Mouse (Mus musculus) hindbrain, embryonic 15.5 days (tissue): ENCODE results near the gene Mrps30. TPM values are rescaled to one million over a fixed set of nuclear protein-coding genes. Genes with fewer than 3 reads are reported as not detected.
"Not testable (repeated sequence)": the region's sequence is repeated elsewhere in the genome, so short reads cannot be mapped to it uniquely, and the experiment has no call there.

Experiments used
- ATAC-seq: fragments of 200-750 bp; cut with Nextera tagmentation; 2 replicates; pipeline ENCODE4 v1.8.0; 2017; ENCODE audit warnings: low read depth, moderate number of reproducible peaks, moderate TSS enrichment; ENCODE audit not compliant: low FRiP score
- H3K27ac ChIP-seq: fragments of 300-500 bp; sonication (generic); replicated peaks from 2 replicates; pipeline ENCODE4 v1.5.1; 2015; ENCODE audit warnings: mild to moderate bottlenecking, inconsistent platforms
- H3K27me3 ChIP-seq: fragments of 300-500 bp; sonication (generic); 2 replicates; pipeline ENCODE4 v1.6.1; 2015; ENCODE audit warnings: control low read depth, inconsistent platforms
- H3K36me3 ChIP-seq: fragments of 300-500 bp; sonication (generic); 2 replicates; pipeline ENCODE4 v1.6.1; 2015; ENCODE audit warnings: control low read depth, inconsistent platforms
- H3K4me1 ChIP-seq: fragments of 300-500 bp; sonication (generic); replicated peaks from 2 replicates; pipeline ENCODE4 v1.6.1; 2015; ENCODE audit warnings: control low read depth, inconsistent platforms
- H3K4me2 ChIP-seq: fragments of 300-500 bp; sonication (generic); 2 replicates; pipeline ENCODE4 v1.6.1; 2015; ENCODE audit warnings: moderate library complexity, mild to moderate bottlenecking, inconsistent platforms
- H3K4me3 ChIP-seq: fragments of 300-500 bp; sonication (generic); 2 replicates; pipeline ENCODE4 v1.5.1; 2015; ENCODE audit warnings: mild to moderate bottlenecking, inconsistent platforms
- H3K9ac ChIP-seq: fragments of 300-500 bp; sonication (generic); 2 replicates; pipeline ENCODE4 v1.6.1; 2015; ENCODE audit warnings: inconsistent platforms
- H3K9me3 ChIP-seq: fragments of 300-500 bp; sonication (generic); 2 replicates; pipeline ENCODE4 v1.6.1; 2016; ENCODE audit warnings: control low read depth, inconsistent platforms
- WGBS: fragments of 180-500 bp; shearing (Covaris S2); methylation state at CpG from one replicate; pipeline ENCODE4 v1.1.7; 2015; 5-methylcytosine and 5-hydroxymethylcytosine counted together
- polyA plus RNA-seq: library from polyadenylated mRNA; unstranded; fragments of >200 nt; fragmentation: Nextera tagmentation; extraction: Ambion mirVana; gene quantifications from 2 replicates; pipeline ENCODE4 v1.2.1, GENCODE M21; 2015

Mrps30 gene
- 25.2 and 25.3 TPM in 2 replicates for polyA plus RNA-seq

- Histone ChIP-seq H3K4me3 (peak within 1 kb of the TSS; percentile 85), H3K4me1 (peaks cover 10% of the 10 kb centered on the region), H3K9me3 (no peaks in the 10 kb centered on the region), H3K4me2 (peak within 1 kb of the TSS; percentile 59), H3K9ac (peak within 1 kb of the TSS; percentile 79), H3K27ac (peak within 1 kb of the TSS; percentile 84), H3K27me3 (no peaks in the 10 kb centered on the region), H3K36me3 (peaks cover 30% of the 10 kb centered on the region)
- WGBS, result under 1% methylated on average over 93 of the region's 93 CpGs
- peak; percentile 98 for ATAC-seq
Observed at GRCm38 (mm10) chr13:118386511-118387447, at the start of gene Mrps30, which contains the start of gene B430218F22Rik. TSS of gene Mrps30 (minus strand) at chr13:118387252. TSS of gene B430218F22Rik (plus strand) at chr13:118386630.

GRCm38 (mm10) chr13:118420847-118421246, 33.8 kb upstream of the Mrps30 start:
- H3K4me2 ChIP-seq, result no peak overlapping the region
- H3K4me1 ChIP-seq, result no peaks in the 10 kb centered on the region
- WGBS, result 95% methylated on average over 1 of the region's 1 CpGs
- H3K27ac ChIP-seq, result no peak overlapping the region
- no peaks in the 10 kb centered on the region for H3K9me3 ChIP-seq
- ATAC-seq, result no peak
- H3K27me3 ChIP-seq, result no peaks in the 10 kb centered on the region
- H3K9ac ChIP-seq, result no peak overlapping the region
- no peak overlapping the region for H3K4me3 ChIP-seq
- no peaks in the 10 kb centered on the region for H3K36me3 ChIP-seq

DNA sequence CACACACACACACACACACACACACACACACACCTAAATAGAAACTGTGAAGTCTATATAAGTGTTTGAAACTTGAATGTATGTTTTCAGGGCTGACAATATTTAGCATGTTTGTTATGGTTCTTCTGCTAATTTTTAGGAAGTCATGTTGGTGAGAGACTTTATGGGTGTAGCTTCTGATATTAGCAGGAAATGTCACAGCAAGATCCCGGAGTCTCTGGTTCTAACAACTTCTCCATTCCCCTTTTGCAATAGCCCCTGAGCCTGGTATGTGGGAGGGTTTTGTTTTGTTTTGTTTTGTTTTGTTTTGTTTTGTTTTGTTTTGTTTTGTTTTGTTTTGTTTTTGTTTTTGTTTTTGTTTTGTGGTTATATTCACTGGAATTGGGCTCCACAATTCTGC, 33.4 kb upstream of the Mrps30 start:
- 93% methylated on average over 1 of the region's 1 CpGs for WGBS
- H3K4me3 ChIP-seq, result no peak overlapping the region
- no peak overlapping the region for H3K9ac ChIP-seq
- no peaks in the 10 kb centered on the region for H3K9me3 ChIP-seq
- H3K27ac ChIP-seq, result no peak overlapping the region
- no peaks in the 10 kb centered on the region for H3K36me3 ChIP-seq
- H3K4me2 ChIP-seq, result no peak overlapping the region
- no peaks in the 10 kb centered on the region for H3K27me3 ChIP-seq
- ATAC-seq, result no peak
- H3K4me1 ChIP-seq, result no peaks in the 10 kb centered on the region

DNA sequence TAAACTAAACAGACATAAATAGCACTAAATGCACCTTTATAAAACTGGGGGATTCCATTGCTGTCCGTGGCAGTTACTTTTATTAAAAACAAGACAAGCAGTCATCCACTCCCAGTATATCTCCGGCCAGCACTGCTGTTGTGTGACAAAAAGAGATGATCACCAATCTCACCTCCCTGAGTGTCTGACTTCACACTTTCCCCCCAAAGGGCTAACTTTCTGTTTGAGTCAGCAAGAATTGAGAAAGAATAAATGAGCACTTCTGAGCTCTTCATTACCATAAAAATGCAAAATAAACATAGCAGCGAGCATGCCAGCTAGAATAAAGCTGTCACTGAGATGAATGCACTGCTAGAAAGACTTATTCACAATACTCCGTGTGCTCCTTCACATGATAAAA, 31.1 kb upstream of the Mrps30 start:
- H3K27ac ChIP-seq, result no peak overlapping the region
- WGBS, result 25% methylated on average over 4 of the region's 4 CpGs
- no peak overlapping the region for H3K4me3 ChIP-seq
- H3K27me3 ChIP-seq, result no peaks in the 10 kb centered on the region
- no peaks in the 10 kb centered on the region for H3K4me1 ChIP-seq
- H3K36me3 ChIP-seq, result no peaks in the 10 kb centered on the region
- H3K4me2 ChIP-seq, result no peak overlapping the region
- H3K9ac ChIP-seq, result no peak overlapping the region
- no peaks in the 10 kb centered on the region for H3K9me3 ChIP-seq
- no peak for ATAC-seq

DNA sequence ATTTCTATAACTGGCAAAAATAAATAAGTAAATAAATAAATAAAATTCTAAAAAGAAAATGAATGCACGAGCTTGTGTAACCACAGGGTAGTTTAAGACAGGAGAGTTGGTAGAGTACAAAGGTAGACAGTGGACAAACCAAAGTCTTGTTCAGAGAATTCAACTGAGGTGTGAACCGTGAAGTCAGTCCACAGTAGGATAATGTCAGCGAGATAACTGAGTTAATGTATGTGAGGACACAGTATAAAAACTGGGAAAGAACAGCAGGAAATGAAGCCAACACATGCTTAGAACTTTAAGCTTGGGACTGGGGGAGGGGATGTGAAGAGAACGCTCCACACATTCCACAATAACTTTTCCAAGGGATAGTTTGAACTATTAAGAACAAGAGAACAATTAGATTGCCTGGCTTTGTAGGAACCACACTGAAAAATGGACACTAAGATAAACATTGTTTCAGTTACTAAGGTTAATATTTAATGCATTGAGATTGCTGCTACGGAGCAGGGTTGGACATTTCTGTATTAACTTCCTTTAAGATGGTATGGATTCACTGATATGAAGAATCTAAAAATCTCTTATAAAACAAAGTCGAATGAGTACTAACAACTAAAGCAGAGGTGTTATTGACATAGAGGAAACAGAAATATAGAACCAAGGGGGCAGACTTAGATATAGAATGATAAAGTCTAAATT, 24.4 kb upstream of the Mrps30 start:
- H3K4me1 ChIP-seq, result no peaks in the 10 kb centered on the region
- H3K4me3 ChIP-seq, result no peak overlapping the region
- no peak overlapping the region for H3K4me2 ChIP-seq
- H3K9ac ChIP-seq, result no peak overlapping the region
- WGBS, result 81% methylated on average over 6 of the region's 6 CpGs
- H3K9me3 ChIP-seq, result no peaks in the 10 kb centered on the region
- no peaks in the 10 kb centered on the region for H3K36me3 ChIP-seq
- ATAC-seq, result no peak
- no peak overlapping the region for H3K27ac ChIP-seq
- no peaks in the 10 kb centered on the region for H3K27me3 ChIP-seq

GRCm38 (mm10) chr13:118403544-118403943, 16.5 kb upstream of the Mrps30 start:
- Histone ChIP-seq H3K27me3 (0 out of 2 replicates have a peak, but pooled peaks cover 3% of the 10 kb centered on the region), H3K4me2 (no peak overlapping the region), H3K27ac (no peak overlapping the region), H3K4me1 (no peaks in the 10 kb centered on the region), H3K36me3 (no peaks in the 10 kb centered on the region), H3K9me3 (no peaks in the 10 kb centered on the region), H3K9ac (no peak overlapping the region), H3K4me3 (no peak overlapping the region)
- no peak for ATAC-seq

GRCm38 (mm10) chr13:118400340-118400739, 13.3 kb upstream of the Mrps30 start:
- H3K36me3 ChIP-seq, result no peaks in the 10 kb centered on the region
- 77% methylated on average over 6 of the region's 6 CpGs for WGBS
- no peak overlapping the region for H3K9ac ChIP-seq
- H3K4me3 ChIP-seq, result no peak overlapping the region
- no peaks in the 10 kb centered on the region for H3K4me1 ChIP-seq
- ATAC-seq, result no peak
- 0 out of 2 replicates have a peak, but pooled peaks cover 3% of the 10 kb centered on the region for H3K27me3 ChIP-seq
- no peaks in the 10 kb centered on the region for H3K9me3 ChIP-seq
- no peak overlapping the region for H3K4me2 ChIP-seq
- H3K27ac ChIP-seq, result no peak overlapping the region

GRCm38 (mm10) chr13:118395803-118396202, 8.8 kb upstream of the Mrps30 start:
- no peak for ATAC-seq
- Histone ChIP-seq H3K27ac (no peak overlapping the region), H3K27me3 (no peaks in the 10 kb centered on the region), H3K4me1 (no peaks in the 10 kb centered on the region), H3K36me3 (no peaks in the 10 kb centered on the region), H3K4me3 (no peak overlapping the region), H3K9me3 (no peaks in the 10 kb centered on the region), H3K9ac (no peak overlapping the region), H3K4me2 (no peak overlapping the region)
- WGBS, result 93% methylated on average over 3 of the region's 3 CpGs

GRCm38 (mm10) chr13:118387448-118387801, 373 bp upstream of the Mrps30 start:
- ATAC-seq, result peak; percentile 70
- not testable (repeated sequence) for H3K27me3 ChIP-seq, H3K27ac ChIP-seq, H3K4me1 ChIP-seq, H3K9ac ChIP-seq, H3K9me3 ChIP-seq
- WGBS, result 11% methylated on average over 10 of the region's 10 CpGs
- Histone ChIP-seq H3K36me3 (peaks cover 23% of the 10 kb centered on the region), H3K4me2 (peak overlapping the region; percentile 53), H3K4me3 (peak overlapping the region; percentile 85)

- H3K4me3 ChIP-seq, result no peak overlapping the region
- no peak for ATAC-seq
- H3K4me2 ChIP-seq, result no peak overlapping the region
- H3K27me3 ChIP-seq, result no peaks in the 10 kb centered on the region
- H3K4me1 ChIP-seq, result peaks cover under 1% of the 10 kb centered on the region; the same call in 1 of the 2 replicates
- WGBS, result 85% methylated on average over 10 of the region's 10 CpGs
- no peak overlapping the region for H3K27ac ChIP-seq
- H3K9me3 ChIP-seq, result no peaks in the 10 kb centered on the region
- H3K36me3 ChIP-seq, result peaks cover 48% of the 10 kb centered on the region
- H3K9ac ChIP-seq, result no peak overlapping the region
Observed at GRCm38 (mm10) chr13:118380381-118380780, 6.7 kb downstream of the Mrps30 start.

- no peak overlapping the region for H3K4me3 ChIP-seq
- no peak for ATAC-seq
- WGBS, result 69% methylated on average over 1 of the region's 1 CpGs
- no peaks in the 10 kb centered on the region for H3K27me3 ChIP-seq
- no peaks in the 10 kb centered on the region for H3K4me1 ChIP-seq
- H3K9ac ChIP-seq, result no peak overlapping the region
- no peak overlapping the region for H3K27ac ChIP-seq
- H3K36me3 ChIP-seq, result peaks cover 42% of the 10 kb centered on the region
- H3K4me2 ChIP-seq, result no peak overlapping the region
- no peaks in the 10 kb centered on the region for H3K9me3 ChIP-seq
Observed at GRCm38 (mm10) chr13:118379155-118379554, 7.9 kb downstream of the Mrps30 start.

DNA sequence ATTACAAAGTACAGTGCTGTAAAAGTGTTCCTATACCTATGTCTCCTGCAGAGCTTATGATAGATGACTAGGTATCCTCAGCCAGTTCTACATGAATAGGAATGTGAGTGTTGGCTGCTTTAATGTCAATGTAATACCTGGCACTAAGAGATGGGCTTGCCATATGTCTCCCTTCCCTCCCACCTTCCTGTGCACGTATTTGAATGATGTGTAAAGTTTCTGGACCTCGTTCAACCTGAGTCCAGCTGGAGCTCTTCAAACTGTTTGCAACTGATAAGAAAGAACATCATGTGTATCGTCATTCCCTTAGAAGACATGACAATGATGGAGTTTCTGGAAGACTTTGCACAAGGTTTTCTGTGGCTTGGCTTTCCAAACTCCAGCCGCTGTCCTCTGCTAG, 14.2 kb downstream of the Mrps30 start:
- no peaks in the 10 kb centered on the region for H3K27me3 ChIP-seq
- H3K9ac ChIP-seq, result no peak overlapping the region
- ATAC-seq, result no peak
- no peaks in the 10 kb centered on the region for H3K4me1 ChIP-seq
- H3K9me3 ChIP-seq, result no peaks in the 10 kb centered on the region
- H3K4me2 ChIP-seq, result no peak overlapping the region
- H3K27ac ChIP-seq, result no peak overlapping the region
- WGBS, result 92% methylated on average over 4 of the region's 4 CpGs
- H3K36me3 ChIP-seq, result no peaks in the 10 kb centered on the region
- H3K4me3 ChIP-seq, result no peak overlapping the region
